Mouse (Mus musculus) hindbrain, postnatal 0 days (tissue): ENCODE measurements around the gene Xrcc4. TPM values are rescaled to one million over a fixed set of nuclear protein-coding genes. Genes with fewer than 3 reads are reported as not detected.
A peak's percentile ranks its signal among the peaks of the same experiment; 100 is the strongest.

Source experiments
- ATAC-seq: fragments of 200-750 bp; cut with Nextera tagmentation; 2 replicates; pipeline ENCODE4 v1.8.0; 2017; ENCODE audit warnings: mild to moderate bottlenecking, moderate TSS enrichment, moderate library complexity
- DNase-seq: peaks from one replicate; pipeline ENCODE4 v3.0.0-alpha.2; 2015; ENCODE audit warnings: low spot score
- H3K27ac ChIP-seq: fragments of 300-500 bp; sonication (generic); 2 replicates; pipeline ENCODE4 v1.5.1; 2014; ENCODE audit warnings: mild to moderate bottlenecking
- H3K27me3 ChIP-seq: fragments of 300-500 bp; sonication (generic); 2 replicates; pipeline ENCODE4 v1.6.1; 2014; ENCODE audit warnings: low read length, mixed read lengths; ENCODE audit not compliant: insufficient read depth
- H3K36me3 ChIP-seq: fragments of 300-500 bp; sonication (generic); 2 replicates; pipeline ENCODE4 v1.6.1; 2014; ENCODE audit warnings: low read length, mixed read lengths; ENCODE audit not compliant: insufficient read depth
- H3K4me1 ChIP-seq: fragments of 300-500 bp; sonication (generic); 2 replicates; pipeline ENCODE4 v1.6.1; 2014; ENCODE audit warnings: antibody characterized with exemption, low read length, mixed read lengths; ENCODE audit not compliant: insufficient read depth
- H3K4me2 ChIP-seq: fragments of 300-500 bp; sonication (generic); 2 replicates; pipeline ENCODE4 v1.6.1; 2014; ENCODE audit warnings: low read depth, mild to moderate bottlenecking, low read length, moderate library complexity, mixed read lengths
- H3K4me3 ChIP-seq: fragments of 300-500 bp; sonication (generic); 2 replicates; pipeline ENCODE4 v1.5.1; 2014; ENCODE audit warnings: low read length
- H3K9ac ChIP-seq: fragments of 300-500 bp; sonication (generic); replicated peaks from 2 replicates; pipeline ENCODE4 v1.6.1; 2014; ENCODE audit warnings: mild to moderate bottlenecking, low read length, moderate library complexity, mixed read lengths
- H3K9me3 ChIP-seq: fragments of 300-500 bp; sonication (generic); 2 replicates; pipeline ENCODE4 v1.6.1; 2016; ENCODE audit warnings: low read length, mixed read lengths
- CTCF ChIP-seq: IDR thresholded peaks from 2 replicates; pipeline ENCODE4 v1.5.1; 2016; ENCODE audit warnings: antibody characterized with exemption, control low read depth, low read depth
- WGBS: fragments of 180-500 bp; shearing (Covaris S2); extraction: QIAGEN DNeasy Blood & Tissue Kit; methylation state at CpG from one replicate; pipeline ENCODE4 v1.1.7; 2014; 5-methylcytosine and 5-hydroxymethylcytosine counted together
- polyA plus RNA-seq: library from polyadenylated mRNA; unstranded; fragments of >200 nt; fragmentation: Nextera tagmentation; extraction: Ambion mirVana; gene quantifications from 2 replicates; pipeline ENCODE4 v1.2.1, GENCODE M21; 2015
- total RNA-seq: library from RNA; depleted of rRNA; stranded (reverse); fragments of >200 nt; gene quantifications from 2 replicates; pipeline ENCODE4 v1.2.3, GENCODE M21; 2014

Xrcc4 gene
- total and polyA plus RNA-seq, 2 experiments from 2014 or later, result 6.4 to 17.4 TPM

- DNase-seq (peak; percentile 16), ATAC-seq (no peak)
- TF ChIP-seq CTCF, result no peak
- no peaks in the 10 kb centered on the region for H3K36me3 ChIP-seq
- H3K4me3 ChIP-seq, result no peak overlapping the region
- WGBS, result 57% methylated on average over 3 of the region's 3 CpGs
- no peak overlapping the region for H3K4me2 ChIP-seq
- no peak overlapping the region for H3K27ac ChIP-seq
- H3K9me3 ChIP-seq, result no peaks in the 10 kb centered on the region
- H3K9ac ChIP-seq, result no peak overlapping the region
- no peaks in the 10 kb centered on the region for H3K4me1 ChIP-seq
- H3K27me3 ChIP-seq, result no peaks in the 10 kb centered on the region
Measured at GRCm38 (mm10) chr13:90030911-90031310, 58.5 kb downstream of the Xrcc4 start.

GRCm38 (mm10) chr13:90012620-90013019 is 76.8 kb downstream of the Xrcc4 start:
- Histone ChIP-seq H3K9ac (no peak overlapping the region), H3K27me3 (no peaks in the 10 kb centered on the region), H3K36me3 (no peaks in the 10 kb centered on the region), H3K4me1 (no peaks in the 10 kb centered on the region), H3K27ac (no peak overlapping the region), H3K4me3 (no peak overlapping the region), H3K4me2 (no peak overlapping the region), H3K9me3 (no peaks in the 10 kb centered on the region)
- ATAC-seq (no peak), DNase-seq (no peak)
- 62% methylated on average over 3 of the region's 3 CpGs for WGBS
- TF ChIP-seq CTCF, result no peak

GRCm38 (mm10) chr13:90012198-90012597 is 77.2 kb downstream of the Xrcc4 start:
- Histone ChIP-seq H3K27me3 (no peaks in the 10 kb centered on the region), H3K4me1 (no peaks in the 10 kb centered on the region), H3K9me3 (no peaks in the 10 kb centered on the region), H3K4me3 (no peak overlapping the region), H3K27ac (no peak overlapping the region), H3K9ac (no peak overlapping the region), H3K36me3 (no peaks in the 10 kb centered on the region), H3K4me2 (no peak overlapping the region)
- WGBS, result 75% methylated on average over 8 of the region's 8 CpGs
- no peak for DNase-seq
- no peak for ATAC-seq
- no peak for TF ChIP-seq CTCF

GRCm38 (mm10) chr13:90011129-90011528 is 78.3 kb downstream of the Xrcc4 start:
- no peak overlapping the region for H3K9ac ChIP-seq
- no peak for ATAC-seq
- 65% methylated on average over 8 of the region's 8 CpGs for WGBS
- H3K27ac ChIP-seq, result no peak overlapping the region
- TF ChIP-seq CTCF, result no peak
- no peak overlapping the region for H3K4me3 ChIP-seq
- H3K4me1 ChIP-seq, result no peaks in the 10 kb centered on the region
- DNase-seq, result peak; percentile 43
- H3K36me3 ChIP-seq, result no peaks in the 10 kb centered on the region
- no peaks in the 10 kb centered on the region for H3K9me3 ChIP-seq
- H3K4me2 ChIP-seq, result no peak overlapping the region
- H3K27me3 ChIP-seq, result no peaks in the 10 kb centered on the region

GRCm38 (mm10) chr13:90009786-90010185 is 79.6 kb downstream of the Xrcc4 start:
- H3K9me3 ChIP-seq, result no peaks in the 10 kb centered on the region
- no peak for ATAC-seq
- H3K4me3 ChIP-seq, result no peak overlapping the region

GRCm38 (mm10) chr13:90005561-90005960 is 83.8 kb downstream of the Xrcc4 start:
- Histone ChIP-seq H3K9ac (no peak overlapping the region), H3K27ac (no peak overlapping the region), H3K4me3 (no peak overlapping the region), H3K9me3 (no peaks in the 10 kb centered on the region), H3K36me3 (no peaks in the 10 kb centered on the region), H3K4me1 (no peaks in the 10 kb centered on the region), H3K27me3 (no peaks in the 10 kb centered on the region), H3K4me2 (no peak overlapping the region)
- DNase-seq (no peak), ATAC-seq (no peak)
- 100% methylated on average over 1 of the region's 1 CpGs for WGBS
- TF ChIP-seq CTCF, result no peak

More at GRCm38 (mm10) chr13:90009786-90010185, 79.6 kb downstream of the Xrcc4 start:
- Histone ChIP-seq H3K27ac (no peak overlapping the region), H3K4me2 (no peak overlapping the region), H3K36me3 (no peaks in the 10 kb centered on the region), H3K9ac (no peak overlapping the region), H3K4me1 (no peaks in the 10 kb centered on the region), H3K27me3 (no peaks in the 10 kb centered on the region)
- no peak for TF ChIP-seq CTCF
- DNase-seq, result no peak

- no peaks in the 10 kb centered on the region for H3K9me3 ChIP-seq
- H3K36me3 ChIP-seq, result no peaks in the 10 kb centered on the region
- H3K4me1 ChIP-seq, result no peaks in the 10 kb centered on the region
- TF ChIP-seq CTCF, result no peak
- H3K9ac ChIP-seq, result no peak overlapping the region
- DNase-seq (no peak), ATAC-seq (no peak)
- H3K4me2 ChIP-seq, result no peak overlapping the region
- no peaks in the 10 kb centered on the region for H3K27me3 ChIP-seq
- H3K4me3 ChIP-seq, result no peak overlapping the region
- H3K27ac ChIP-seq, result no peak overlapping the region
Measured at GRCm38 (mm10) chr13:89997531-89997930, 91.9 kb downstream of the Xrcc4 start.
